Mouse (Mus musculus) adrenal gland, adult 10 weeks (tissue): ENCODE measurements around the gene Olfr1555-ps1. TPM values are rescaled to one million over a fixed set of nuclear protein-coding genes. Genes with fewer than 3 reads are reported as not detected.

Experiments
- polyA plus RNA-seq: library from polyadenylated mRNA; stranded (reverse); fragments of 350-450 nt; fragmentation: Illumina TruSeq; extraction: RNeasy Lipid Tissue Mini Kit (QIAGEN cat#74804); gene quantifications from one replicate; pipeline ENCODE4 v1.2.3, GENCODE M21; 2014; ENCODE audit warnings: low read depth, low replicate concordance

The Olfr1555-ps1 gene
- polyA plus RNA-seq = not detected

GRCm38 (mm10) chr19:12170062-12170599 lies at the start of gene Olfr1555-ps1:
Olfr1555-ps1 (minus strand) TSS chr19:12170112.

GRCm38 (mm10) chr19:12200334-12200733 lies 30.4 kb upstream of the Olfr1555-ps1 start, which contains the start of gene Olfr1431:
Olfr1431 (plus strand) TSS chr19:12200634.

GRCm38 (mm10) chr19:12123103-12123502 lies 46.8 kb downstream of the Olfr1555-ps1 start, which contains the start of gene Olfr76:
Olfr76 (minus strand) TSS chr19:12123203.

GRCm38 (mm10) chr19:12115797-12116196 lies 54.1 kb downstream of the Olfr1555-ps1 start, which contains the start of gene Olfr1428:
Olfr1428 (minus strand) TSS chr19:12115897.

Other genes starting within 250 kb of the Olfr1555-ps1 start
- 51.8 TPM for gene Osbp, start 204.2 kb downstream of the Olfr1555-ps1 start, polyA plus RNA-seq
- gene Olfr1423, start 128.8 kb downstream of the Olfr1555-ps1 start, polyA plus RNA-seq = not detected
- gene Olfr1424, start 107.4 kb downstream of the Olfr1555-ps1 start, polyA plus RNA-seq = not detected
- not detected for gene Olfr1425, start 92.4 kb downstream of the Olfr1555-ps1 start, polyA plus RNA-seq
- not detected for gene Olfr1426, start 78.1 kb downstream of the Olfr1555-ps1 start, polyA plus RNA-seq
- gene Olfr1427, start 66.8 kb downstream of the Olfr1555-ps1 start, polyA plus RNA-seq = not detected
- gene Olfr1428, start 54.2 kb downstream of the Olfr1555-ps1 start, polyA plus RNA-seq = not detected
- not detected for gene Olfr76, start 46.9 kb downstream of the Olfr1555-ps1 start, polyA plus RNA-seq
- not detected for gene Olfr1431, start 30.5 kb upstream of the Olfr1555-ps1 start, polyA plus RNA-seq
- gene Olfr1432, start 62.5 kb upstream of the Olfr1555-ps1 start, polyA plus RNA-seq = not detected
- gene Olfr262, start 71.5 kb upstream of the Olfr1555-ps1 start, polyA plus RNA-seq = not detected
- gene Olfr235, start 90.9 kb upstream of the Olfr1555-ps1 start, polyA plus RNA-seq = not detected
- not detected for gene Olfr1434, start 109.7 kb upstream of the Olfr1555-ps1 start, polyA plus RNA-seq
- gene Olfr1436, start 129.0 kb upstream of the Olfr1555-ps1 start, polyA plus RNA-seq = not detected
- gene Olfr1437, start 155.0 kb upstream of the Olfr1555-ps1 start, polyA plus RNA-seq = not detected
- not detected for gene Olfr1438-ps1, start 165.8 kb upstream of the Olfr1555-ps1 start, polyA plus RNA-seq
- gene Olfr1440, start 217.2 kb upstream of the Olfr1555-ps1 start, polyA plus RNA-seq = not detected
- gene Olfr1441, start 247.3 kb upstream of the Olfr1555-ps1 start, polyA plus RNA-seq = not detected